Mouse (Mus musculus): ENCODE results near the gene Ano1. TPM values are rescaled to one million over a fixed set of nuclear protein-coding genes. Genes with fewer than 3 reads are reported as not detected.

Gene Ano1
- polyA plus RNA-seq, 1 experiment from 2014 or later = 9.0 TPM

- TF ChIP-seq CTCF (IDR thresholded peaks at IDR 0.05; ENCODE audit: low read depth) = no peak
- 66% methylated on average over 5 of the region's 5 CpGs for WGBS
- H3K4me1 ChIP-seq (replicated peaks; ENCODE audit: control insufficient read depth, insufficient read depth, low read length) = no peaks in the 10 kb centered on the region
- H3K36me3 ChIP-seq (ENCODE audit: control insufficient read depth, insufficient read depth) = no peaks in the 10 kb centered on the region
- no peak overlapping the region for H3K4me3 ChIP-seq (ENCODE audit: low read depth, low read length)
- no peak for ATAC-seq
- H3K4me2 ChIP-seq (replicated peaks; ENCODE audit: low read depth) = no peak overlapping the region
- no peak overlapping the region for H3K9ac ChIP-seq (ENCODE audit: low read depth, low read length)
- no peak overlapping the region for H3K27ac ChIP-seq (ENCODE audit: low read depth, low read length)
- H3K27me3 ChIP-seq (replicated peaks; ENCODE audit: control insufficient read depth, insufficient read depth, low read length) = no peaks in the 10 kb centered on the region
- no peaks in the 10 kb centered on the region for H3K9me3 ChIP-seq (ENCODE audit: control insufficient read depth)
Observed at GRCm38 (mm10) chr7:144647547-144647946, 104.2 kb downstream of the Ano1 start.

DNA sequence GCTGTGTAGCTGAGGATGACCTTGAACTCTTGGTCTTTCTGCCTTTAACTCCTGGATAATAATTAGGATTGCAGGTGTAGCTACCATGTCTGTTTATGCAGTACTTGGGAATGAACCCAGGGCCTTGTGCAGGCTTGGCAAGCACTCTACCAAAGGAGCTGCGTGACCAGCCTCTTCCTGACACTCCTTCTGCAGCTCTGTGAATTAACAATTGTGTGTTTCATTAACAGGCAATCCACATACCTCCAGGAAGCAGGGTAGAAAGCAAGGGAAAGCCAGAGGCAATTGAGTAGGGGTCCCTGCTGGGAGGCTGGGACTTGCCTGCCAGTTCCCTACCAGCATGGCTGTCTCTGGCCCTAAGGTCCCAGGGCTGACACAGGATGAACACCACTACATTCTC lies 111.0 kb downstream of the Ano1 start:
- Histone ChIP-seq H3K4me2 (replicated peaks; ENCODE audit: low read depth) (no peak overlapping the region), H3K9me3 (ENCODE audit: control insufficient read depth) (no peaks in the 10 kb centered on the region), H3K9ac (ENCODE audit: low read depth, low read length) (no peak overlapping the region), H3K27ac (ENCODE audit: low read depth, low read length) (no peak overlapping the region), H3K4me1 (replicated peaks; ENCODE audit: control insufficient read depth, insufficient read depth, low read length) (no peaks in the 10 kb centered on the region), H3K27me3 (replicated peaks; ENCODE audit: control insufficient read depth, insufficient read depth, low read length) (no peaks in the 10 kb centered on the region), H3K36me3 (ENCODE audit: control insufficient read depth, insufficient read depth) (no peaks in the 10 kb centered on the region), H3K4me3 (ENCODE audit: low read depth, low read length) (no peak overlapping the region)
- no peak for ATAC-seq
- no peak for TF ChIP-seq CTCF (IDR thresholded peaks at IDR 0.05; ENCODE audit: low read depth)
- WGBS = 71% methylated on average over 1 of the region's 1 CpGs

DNA sequence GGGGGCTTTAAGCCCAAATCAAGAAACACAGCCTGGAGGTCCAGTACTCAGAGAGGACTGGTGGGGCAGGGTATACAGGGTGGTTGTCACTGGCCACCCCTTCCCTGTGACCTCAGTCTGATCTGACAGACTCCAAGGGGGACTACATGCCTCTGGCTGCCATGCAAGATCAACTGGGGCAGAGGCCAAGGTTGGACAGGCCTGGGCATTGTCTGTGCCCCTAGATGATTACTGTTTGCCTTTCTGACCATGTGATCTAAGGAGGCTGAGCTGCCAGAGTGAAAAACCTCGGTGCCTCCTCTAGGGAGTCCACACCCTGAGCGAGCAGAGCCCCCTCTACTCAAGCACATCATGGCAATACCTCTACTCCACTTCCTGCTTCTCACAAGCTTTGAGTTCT lies 115.8 kb downstream of the Ano1 start:
- no peaks in the 10 kb centered on the region for H3K4me1 ChIP-seq (replicated peaks; ENCODE audit: control insufficient read depth, insufficient read depth, low read length)
- H3K36me3 ChIP-seq (ENCODE audit: control insufficient read depth, insufficient read depth) = no peaks in the 10 kb centered on the region
- H3K27ac ChIP-seq (ENCODE audit: low read depth, low read length) = no peak overlapping the region
- H3K9me3 ChIP-seq (ENCODE audit: control insufficient read depth) = no peaks in the 10 kb centered on the region
- no peak overlapping the region for H3K4me2 ChIP-seq (replicated peaks; ENCODE audit: low read depth)
- no peaks in the 10 kb centered on the region for H3K27me3 ChIP-seq (replicated peaks; ENCODE audit: control insufficient read depth, insufficient read depth, low read length)
- WGBS = 25% methylated on average over 2 of the region's 2 CpGs
- H3K9ac ChIP-seq (ENCODE audit: low read depth, low read length) = no peak overlapping the region
- no peak for ATAC-seq
- TF ChIP-seq CTCF (IDR thresholded peaks at IDR 0.05; ENCODE audit: low read depth) = no peak
- H3K4me3 ChIP-seq (ENCODE audit: low read depth, low read length) = no peak overlapping the region

DNA sequence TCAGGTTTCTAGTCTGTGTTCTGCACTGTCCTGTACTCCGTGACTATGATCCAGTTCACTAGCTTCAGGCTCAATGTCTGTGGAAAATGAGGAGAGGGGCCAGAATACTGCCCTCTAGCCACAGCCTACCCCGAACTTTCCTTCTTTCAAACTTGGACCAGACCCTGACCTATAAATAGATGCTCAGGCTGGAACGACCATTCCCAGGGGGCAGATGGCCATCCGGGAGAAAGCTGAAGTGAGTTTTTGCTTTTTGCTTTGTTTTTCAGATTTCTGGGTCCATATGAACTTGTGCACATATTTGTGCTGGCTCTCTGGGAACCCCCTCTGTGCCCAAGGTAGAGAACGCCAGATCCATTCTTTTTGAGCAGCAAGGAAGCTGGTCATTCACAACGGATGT lies 116.9 kb downstream of the Ano1 start:
- 76% methylated on average over 6 of the region's 6 CpGs for WGBS
- Histone ChIP-seq H3K4me3 (ENCODE audit: low read depth, low read length) (no peak overlapping the region), H3K4me2 (replicated peaks; ENCODE audit: low read depth) (no peak overlapping the region), H3K36me3 (ENCODE audit: control insufficient read depth, insufficient read depth) (no peaks in the 10 kb centered on the region), H3K27ac (ENCODE audit: low read depth, low read length) (no peak overlapping the region), H3K4me1 (replicated peaks; ENCODE audit: control insufficient read depth, insufficient read depth, low read length) (no peaks in the 10 kb centered on the region), H3K9ac (ENCODE audit: low read depth, low read length) (no peak overlapping the region), H3K27me3 (replicated peaks; ENCODE audit: control insufficient read depth, insufficient read depth, low read length) (no peaks in the 10 kb centered on the region), H3K9me3 (ENCODE audit: control insufficient read depth) (no peaks in the 10 kb centered on the region)
- ATAC-seq = no peak
- TF ChIP-seq CTCF (IDR thresholded peaks at IDR 0.05; ENCODE audit: low read depth) = no peak

GRCm38 (mm10) chr7:144634450-144634849 lies 117.3 kb downstream of the Ano1 start:
- 67% methylated on average over 3 of the region's 3 CpGs for WGBS
- no peaks in the 10 kb centered on the region for H3K4me1 ChIP-seq (replicated peaks; ENCODE audit: control insufficient read depth, insufficient read depth, low read length)
- no peak for TF ChIP-seq CTCF (IDR thresholded peaks at IDR 0.05; ENCODE audit: low read depth)
- no peak overlapping the region for H3K27ac ChIP-seq (ENCODE audit: low read depth, low read length)
- no peaks in the 10 kb centered on the region for H3K27me3 ChIP-seq (replicated peaks; ENCODE audit: control insufficient read depth, insufficient read depth, low read length)
- no peak for ATAC-seq
- no peak overlapping the region for H3K9ac ChIP-seq (ENCODE audit: low read depth, low read length)
- H3K36me3 ChIP-seq (ENCODE audit: control insufficient read depth, insufficient read depth) = no peaks in the 10 kb centered on the region
- H3K9me3 ChIP-seq (ENCODE audit: control insufficient read depth) = no peaks in the 10 kb centered on the region
- no peak overlapping the region for H3K4me3 ChIP-seq (ENCODE audit: low read depth, low read length)
- no peak overlapping the region for H3K4me2 ChIP-seq (replicated peaks; ENCODE audit: low read depth)

- Histone ChIP-seq H3K36me3 (ENCODE audit: control insufficient read depth, insufficient read depth) (no peaks in the 10 kb centered on the region), H3K4me2 (replicated peaks; ENCODE audit: low read depth) (no peak overlapping the region), H3K27ac (ENCODE audit: low read depth, low read length) (no peak overlapping the region), H3K9ac (ENCODE audit: low read depth, low read length) (no peak overlapping the region), H3K9me3 (ENCODE audit: control insufficient read depth) (no peaks in the 10 kb centered on the region), H3K4me3 (ENCODE audit: low read depth, low read length) (no peak overlapping the region), H3K4me1 (replicated peaks; ENCODE audit: control insufficient read depth, insufficient read depth, low read length) (no peaks in the 10 kb centered on the region), H3K27me3 (replicated peaks; ENCODE audit: control insufficient read depth, insufficient read depth, low read length) (no peaks in the 10 kb centered on the region)
- ATAC-seq = no peak
- no peak for TF ChIP-seq CTCF (IDR thresholded peaks at IDR 0.05; ENCODE audit: low read depth)
Observed at GRCm38 (mm10) chr7:144632321-144632720, 119.5 kb downstream of the Ano1 start.

DNA sequence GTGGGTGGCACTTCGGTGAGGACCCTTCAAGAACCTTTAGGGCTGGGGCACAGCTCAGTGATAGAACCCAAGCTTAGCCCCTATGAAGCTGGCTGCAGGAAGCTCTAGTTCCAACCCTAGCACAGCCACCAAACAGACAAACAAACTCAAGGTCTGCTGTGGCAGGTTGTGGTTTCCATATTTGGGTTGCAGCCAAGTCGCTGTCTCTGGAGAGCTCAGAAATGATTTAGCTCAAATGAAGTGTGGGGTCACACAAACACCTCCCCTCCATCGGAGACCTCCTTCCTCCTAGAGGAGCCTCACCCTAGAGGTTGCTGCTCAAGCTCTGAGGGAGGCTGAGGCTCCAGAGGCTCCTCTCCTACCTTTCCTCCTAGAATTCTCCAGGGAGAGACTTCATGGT lies 121.2 kb downstream of the Ano1 start:
- 86% methylated on average over 3 of the region's 3 CpGs for WGBS
- no peak overlapping the region for H3K27ac ChIP-seq (ENCODE audit: low read depth, low read length)
- no peaks in the 10 kb centered on the region for H3K4me1 ChIP-seq (replicated peaks; ENCODE audit: control insufficient read depth, insufficient read depth, low read length)
- H3K4me3 ChIP-seq (ENCODE audit: low read depth, low read length) = no peak overlapping the region
- no peak for TF ChIP-seq CTCF (IDR thresholded peaks at IDR 0.05; ENCODE audit: low read depth)
- no peaks in the 10 kb centered on the region for H3K27me3 ChIP-seq (replicated peaks; ENCODE audit: control insufficient read depth, insufficient read depth, low read length)
- no peak overlapping the region for H3K4me2 ChIP-seq (replicated peaks; ENCODE audit: low read depth)
- H3K9me3 ChIP-seq (ENCODE audit: control insufficient read depth) = no peaks in the 10 kb centered on the region
- no peak for ATAC-seq
- no peak overlapping the region for H3K9ac ChIP-seq (ENCODE audit: low read depth, low read length)
- no peaks in the 10 kb centered on the region for H3K36me3 ChIP-seq (ENCODE audit: control insufficient read depth, insufficient read depth)
